Mouse (Mus musculus): Measurements from ENCODE around the gene Nuf2.

The Nuf2 gene

GRCm38 (mm10) chr1:169462386-169463115 lies 68.7 kb downstream of the Nuf2 start:
- DNase-seq, result peak; percentile 90

GRCm38 (mm10) chr1:169459071-169459782 lies 72.0 kb downstream of the Nuf2 start:
- DNase-seq, result no peak

All from layer of hippocampus, adult 9-11 months (tissue).